Mouse (Mus musculus) C2C12 (cell line): ENCODE results near the gene Gm49337.

Experiments
- CTCF ChIP-seq: IDR thresholded peaks from one replicate; pipeline ENCODE4 v1.5.1; 2011; ENCODE audit not compliant: control insufficient read depth, insufficient read depth, insufficient read length
- FOSL1 ChIP-seq: IDR thresholded peaks from one replicate; pipeline ENCODE4 v1.8.0; 2011; ENCODE audit warnings: mild to moderate bottlenecking, low read length; ENCODE audit not compliant: poor library complexity, insufficient read depth, severe bottlenecking
- MAX ChIP-seq: IDR thresholded peaks from one replicate; pipeline ENCODE4 v1.6.1; 2011; ENCODE audit warnings: mild to moderate bottlenecking, control low read depth
- MYOG ChIP-seq: IDR thresholded peaks from one replicate; pipeline ENCODE4 v1.6.1; 2011; ENCODE audit not compliant: control insufficient read depth, insufficient read length; ENCODE audit errors: extremely low read depth
- USF1 ChIP-seq: IDR thresholded peaks from one replicate; pipeline ENCODE4 v1.6.1; 2011; ENCODE audit warnings: low read depth, mild to moderate bottlenecking, control low read depth, moderate library complexity

DNA sequence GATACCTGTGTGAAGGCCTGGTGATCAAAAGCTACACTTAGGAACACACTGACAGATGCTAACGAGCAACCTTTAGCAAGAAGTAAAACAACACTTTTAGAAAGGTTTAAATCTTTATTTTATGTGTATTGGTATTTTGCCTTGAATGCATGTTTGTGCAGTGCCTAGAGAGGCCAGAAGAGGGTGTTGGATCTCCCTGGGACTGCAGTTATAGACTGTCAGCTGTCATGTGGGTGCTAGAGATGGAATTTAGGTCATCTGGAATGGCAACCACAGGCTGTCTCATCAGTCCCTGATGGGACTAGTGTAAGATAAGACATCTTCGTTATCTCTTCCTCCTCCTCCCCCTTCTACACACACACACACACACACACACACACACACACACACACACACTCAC, 25.2 kb downstream of the Gm49337 start:
- no peak for TF ChIP-seq CTCF
- no peak for TF ChIP-seq MAX
- TF ChIP-seq USF1: no peak
- no peak for TF ChIP-seq MYOG
- no peak for TF ChIP-seq FOSL1
